In genomic region chr5:28423781-28424180, GRCm38 (mm10) we compare ENCODE assay signal across 23 mouse cellular contexts. TPM values are rescaled to one million over a fixed set of nuclear protein-coding genes. Genes with fewer than 3 reads are reported as not detected.
"Had no signal": no experiment of that assay in that cellular context is flagged by ENCODE, and none has a peak within 500 bp of the region (broad histone marks: within the 10 kb centered on the region; RNA-seq: fewer than 3 reads in every experiment).

No protein-coding gene starts in this region.

- H3K27me3 ChIP-seq: heart, embryonic 12.5 days; hindbrain, embryonic 13.5 days; hindbrain, embryonic 15.5 days; limb, embryonic 13.5 days; limb, embryonic 15.5 days; liver, embryonic 12.5 days had no signal

- H3K9ac ChIP-seq: heart, embryonic 12.5 days; hindbrain, embryonic 13.5 days; hindbrain, embryonic 15.5 days; limb, embryonic 13.5 days; limb, embryonic 15.5 days; liver, embryonic 12.5 days had no signal

- H3K4me3 ChIP-seq: heart, embryonic 10.5 days; heart, embryonic 12.5 days; hindbrain, embryonic 13.5 days; hindbrain, embryonic 15.5 days; limb, embryonic 13.5 days; limb, embryonic 15.5 days; liver, embryonic 12.5 days had no signal

- ATAC-seq: forebrain, embryonic 16.5 days; hindbrain, postnatal 0 days; intestine, embryonic 16.5 days; liver, embryonic 12.5 days had no signal

- H3K9me3 ChIP-seq: heart, embryonic 10.5 days; hindbrain, embryonic 13.5 days; hindbrain, embryonic 15.5 days; limb, embryonic 13.5 days; limb, embryonic 15.5 days; liver, embryonic 12.5 days had no signal

- H3K27ac ChIP-seq: heart, embryonic 10.5 days; hindbrain, embryonic 13.5 days; hindbrain, embryonic 15.5 days; hindbrain, postnatal 0 days; limb, embryonic 13.5 days; limb, embryonic 15.5 days; liver, embryonic 12.5 days had no signal

- H3K4me2 ChIP-seq: heart, embryonic 12.5 days; hindbrain, embryonic 13.5 days; hindbrain, embryonic 15.5 days; limb, embryonic 13.5 days; limb, embryonic 15.5 days; liver, embryonic 12.5 days had no signal

- DNase-seq: gastrocnemius, postnatal 14 days; gastrocnemius, postnatal 36 days; heart, adult 18-20 months; heart, postnatal 10 days; heart, postnatal 36 days; kidney, adult 11 months; kidney, adult 2 months; kidney, adult 9 months; kidney, postnatal 14 days; layer of hippocampus, adult 9-11 months; layer of hippocampus, postnatal 36 days; left cerebral cortex, postnatal 4 days had no signal

- H3K4me1 ChIP-seq: heart, embryonic 10.5 days; heart, embryonic 12.5 days; hindbrain, embryonic 13.5 days; hindbrain, embryonic 15.5 days; limb, embryonic 13.5 days; limb, embryonic 15.5 days; liver, embryonic 12.5 days had no signal

RNA-seq across cellular contexts. Expression of gene Shh, which starts 43.3 kb away (rescaled TPM):
- polyA plus RNA-seq: heart, embryonic 14.5 days; limb, embryonic 13.5 days; liver, embryonic 12.5 days had no signal
